Mouse (Mus musculus) heart, embryonic 16.5 days (tissue): ENCODE data around the gene Axl. TPM values are rescaled to one million over a fixed set of nuclear protein-coding genes. Genes with fewer than 3 reads are reported as not detected.

Experiments used
- ATAC-seq: fragments of 200-750 bp; cut with Nextera tagmentation; replicated peaks from 2 replicates; pipeline ENCODE4 v1.8.0; 2017; ENCODE audit warnings: moderate number of reproducible peaks; ENCODE audit not compliant: insufficient read depth, low FRiP score; ENCODE audit errors: extremely low read depth
- H3K27ac ChIP-seq: fragments of 300-500 bp; sonication (generic); 2 replicates; pipeline ENCODE4 v1.5.1; 2014; ENCODE audit warnings: mild to moderate bottlenecking, low read length, control low read depth, moderate library complexity
- H3K27me3 ChIP-seq: fragments of 300-500 bp; sonication (generic); 2 replicates; pipeline ENCODE4 v1.6.1; 2014; ENCODE audit warnings: low read length, mixed read lengths; ENCODE audit not compliant: control insufficient read depth, insufficient read depth
- H3K36me3 ChIP-seq: fragments of 300-500 bp; sonication (generic); 2 replicates; pipeline ENCODE4 v1.6.1; 2014; ENCODE audit not compliant: control insufficient read depth, insufficient read depth
- H3K4me1 ChIP-seq: fragments of 300-500 bp; sonication (generic); 2 replicates; pipeline ENCODE4 v1.6.1; 2014; ENCODE audit warnings: low read length, mixed read lengths; ENCODE audit not compliant: control insufficient read depth, insufficient read depth
- H3K4me2 ChIP-seq: fragments of 300-500 bp; sonication (generic); 2 replicates; pipeline ENCODE4 v1.6.1; 2014; ENCODE audit warnings: low read depth, mild to moderate bottlenecking, control low read depth, low read length
- H3K4me3 ChIP-seq: fragments of 300-500 bp; sonication (generic); 2 replicates; pipeline ENCODE4 v1.5.1; 2014; ENCODE audit warnings: mild to moderate bottlenecking, control low read depth, low read length
- H3K9ac ChIP-seq: fragments of 300-500 bp; sonication (generic); 2 replicates; pipeline ENCODE4 v1.6.1; 2014; ENCODE audit warnings: low read length, control low read depth
- H3K9me3 ChIP-seq: fragments of 300-500 bp; sonication (generic); replicated peaks from 2 replicates; pipeline ENCODE4 v1.6.1; 2016; ENCODE audit warnings: low read length; ENCODE audit not compliant: control insufficient read depth
- WGBS: fragments of 180-500 bp; shearing (Covaris S2); extraction: QIAGEN DNeasy Blood & Tissue Kit; methylation state at CpG from one replicate; pipeline ENCODE4 v1.1.7; 2014; 5-methylcytosine and 5-hydroxymethylcytosine counted together
- microRNA-seq: library from miRNA; unstranded; fragments of <30 nt; microRNA quantifications from one replicate; pipeline ENCODE4, GENCODE M21; 2017
- polyA plus RNA-seq: library from polyadenylated mRNA; unstranded; fragments of >200 nt; fragmentation: Nextera tagmentation; extraction: Ambion mirVana; gene quantifications from 2 replicates; pipeline ENCODE4 v1.2.1, GENCODE M21; 2015

Gene Axl
- polyA plus RNA-seq, 1 experiment from 2014 or later, result 44.5 TPM

- Histone ChIP-seq H3K4me1 (peaks cover 37% of the 10 kb centered on the region), H3K27ac (no peak overlapping the region), H3K9ac (no peak overlapping the region), H3K36me3 (peaks cover 38% of the 10 kb centered on the region), H3K4me2 (no peak overlapping the region), H3K27me3 (no peaks in the 10 kb centered on the region), H3K9me3 (no peaks in the 10 kb centered on the region), H3K4me3 (no peak overlapping the region)
- WGBS, result 85% methylated on average over 9 of the region's 9 CpGs
- no peak for ATAC-seq
Observed at GRCm38 (mm10) chr7:25712801-25713200, 75.7 kb downstream of the Axl start.

- WGBS, result 13% methylated on average over 7 of the region's 7 CpGs
- no peaks in the 10 kb centered on the region for H3K9me3 ChIP-seq
- H3K4me2 ChIP-seq, result no peak overlapping the region
- peak overlapping the region; percentile 58 for H3K27ac ChIP-seq
- 0 out of 2 replicates have a peak overlapping the region, but pooled peaks have one; percentile 41 for H3K9ac ChIP-seq
- ATAC-seq, result peak; percentile 11; the same call in 1 of the 2 replicates
- peaks cover 38% of the 10 kb centered on the region for H3K36me3 ChIP-seq
- no peak overlapping the region for H3K4me3 ChIP-seq
- no peaks in the 10 kb centered on the region for H3K27me3 ChIP-seq
- peaks cover 36% of the 10 kb centered on the region for H3K4me1 ChIP-seq
Observed at GRCm38 (mm10) chr7:25711731-25712197, 76.7 kb downstream of the Axl start.

DNA sequence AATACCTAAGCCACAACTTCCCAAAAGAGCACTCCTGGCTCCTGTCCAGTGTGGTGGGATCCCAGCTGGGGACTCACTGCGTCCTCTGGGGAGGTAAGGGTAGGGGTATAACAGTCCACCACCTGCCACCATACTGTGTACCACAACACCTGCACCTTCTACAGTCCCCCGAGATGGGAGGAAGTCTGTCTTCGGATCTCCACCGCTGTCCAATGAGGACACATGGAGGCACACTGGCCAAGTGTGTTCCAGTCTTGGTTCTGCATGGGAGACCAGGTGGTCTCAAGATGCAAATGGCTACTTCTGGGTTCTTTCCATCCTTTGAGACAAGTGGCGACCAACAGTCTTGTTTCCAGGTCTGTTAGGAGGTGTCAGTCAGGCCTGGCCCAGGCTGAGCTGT, 77.3 kb downstream of the Axl start:
- Histone ChIP-seq H3K9ac (no peak overlapping the region), H3K4me2 (no peak overlapping the region)

DNA sequence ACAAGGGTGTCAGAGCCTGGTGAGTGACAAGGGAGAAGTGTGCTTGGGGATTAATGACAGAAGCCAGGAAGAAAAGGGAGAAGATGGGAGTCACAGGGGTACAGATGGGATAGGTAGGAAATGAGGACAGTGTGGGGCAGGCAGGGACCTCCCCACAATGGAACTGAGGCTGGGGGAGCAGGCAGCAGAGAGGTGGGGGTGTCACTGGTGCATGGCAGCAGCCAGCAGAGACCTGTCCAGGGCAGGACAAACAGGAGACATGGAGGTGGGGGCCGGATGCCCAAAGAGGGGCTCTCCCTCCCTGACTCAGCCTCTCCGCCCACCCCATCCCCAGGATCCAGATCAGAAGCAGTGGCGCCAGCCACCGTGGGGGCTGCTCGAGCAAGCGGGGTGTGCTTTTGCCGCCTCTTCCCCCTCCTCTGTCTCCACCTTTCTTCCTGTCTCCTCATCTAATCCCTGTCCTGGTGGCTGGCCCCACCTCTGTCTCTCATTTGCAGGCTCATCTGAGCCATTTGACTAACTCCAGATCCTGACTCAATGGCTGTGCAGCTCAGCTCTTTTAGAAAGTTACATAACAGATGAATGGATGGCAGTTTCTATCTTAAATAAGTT, 77.9 kb downstream of the Axl start:
- ATAC-seq, result no peak; the same call in 1 of the 2 replicates
- H3K4me2 ChIP-seq, result peak overlapping the region; percentile 56

More for the DNA sequence above, 77.3 kb downstream of the Axl start:
- Histone ChIP-seq H3K4me3 (no peak overlapping the region), H3K27me3 (no peaks in the 10 kb centered on the region), H3K9me3 (no peaks in the 10 kb centered on the region), H3K36me3 (peaks cover 37% of the 10 kb centered on the region), H3K4me1 (peaks cover 41% of the 10 kb centered on the region), H3K27ac (peak overlapping the region; percentile 58)
- no peak for ATAC-seq
- WGBS, result 52% methylated on average over 5 of the region's 5 CpGs

DNA sequence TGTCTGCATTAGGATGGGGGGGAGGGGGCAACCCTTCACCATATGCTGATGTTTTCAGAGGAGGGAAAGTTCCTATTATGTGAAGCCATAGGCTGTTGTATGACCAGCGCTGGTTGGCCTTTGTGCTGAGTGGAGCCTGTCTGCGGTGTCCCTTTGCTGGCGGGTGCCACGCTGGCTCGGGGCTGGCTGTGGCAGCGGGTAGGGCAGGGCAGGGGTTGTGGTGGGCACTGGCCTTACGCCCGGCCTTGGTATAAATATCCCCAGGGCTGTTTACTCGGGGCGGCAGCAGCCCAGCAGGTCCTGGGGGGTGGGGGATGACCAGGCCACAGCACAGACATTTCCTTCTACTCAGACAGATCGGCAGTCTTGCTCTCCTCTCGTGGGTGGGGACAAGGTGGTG, 78.5 kb downstream of the Axl start:
- H3K4me1 ChIP-seq, result peaks cover 51% of the 10 kb centered on the region
- peak overlapping the region; percentile 16 for H3K4me3 ChIP-seq
- H3K9ac ChIP-seq, result peak overlapping the region; percentile 68
- H3K4me2 ChIP-seq, result peak overlapping the region; percentile 56
- H3K9me3 ChIP-seq, result no peaks in the 10 kb centered on the region
- WGBS, result 13% methylated on average over 12 of the region's 12 CpGs
- H3K27me3 ChIP-seq, result no peaks in the 10 kb centered on the region
- ATAC-seq, result peak; percentile 32; the same call in 1 of the 2 replicates
- peak overlapping the region; percentile 62 for H3K27ac ChIP-seq
- peaks cover 26% of the 10 kb centered on the region for H3K36me3 ChIP-seq

More for the DNA sequence above, 77.9 kb downstream of the Axl start:
- H3K27ac ChIP-seq, result peak overlapping the region; percentile 62
- H3K9me3 ChIP-seq, result no peaks in the 10 kb centered on the region
- peaks cover 46% of the 10 kb centered on the region for H3K4me1 ChIP-seq
- H3K36me3 ChIP-seq, result peaks cover 33% of the 10 kb centered on the region
- WGBS, result 7% methylated on average over 7 of the region's 7 CpGs
- H3K27me3 ChIP-seq, result no peaks in the 10 kb centered on the region
- H3K9ac ChIP-seq, result peak overlapping the region; percentile 68
- H3K4me3 ChIP-seq, result peak overlapping the region; percentile 16; the same call in 1 of the 2 replicates

DNA sequence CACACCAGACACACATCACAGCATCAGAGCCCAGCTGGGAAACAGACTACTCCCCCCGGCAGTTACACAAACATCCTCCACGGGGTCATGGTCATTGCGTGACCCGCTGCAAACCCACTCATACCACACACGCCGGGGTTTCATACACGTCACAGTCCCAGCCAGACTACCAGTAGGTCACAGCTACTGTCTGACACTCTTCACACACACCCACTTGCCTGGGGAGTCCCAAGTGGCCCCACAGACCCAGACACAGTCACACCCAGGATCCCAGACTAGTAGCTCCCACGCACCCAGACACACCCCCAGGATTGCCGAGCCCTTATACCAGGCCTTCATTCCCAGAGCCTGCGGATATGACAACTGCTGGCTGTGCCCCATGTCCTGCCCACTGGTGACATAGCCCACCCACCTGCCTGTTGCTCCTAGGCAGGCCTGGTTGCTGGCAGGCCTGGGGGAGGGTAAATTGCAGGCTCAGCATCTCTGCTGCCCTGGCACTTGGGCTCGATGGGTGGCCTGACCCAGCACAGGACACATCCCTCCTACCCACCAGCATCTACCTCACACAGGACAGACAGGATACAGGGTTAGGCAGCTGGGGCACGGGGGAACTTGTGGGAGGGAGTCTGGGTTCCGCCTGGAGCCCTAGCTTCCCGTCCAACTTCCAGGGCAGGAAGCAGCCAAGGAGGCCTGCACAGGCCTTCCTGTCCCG, 80.8 kb downstream of the Axl start:
- H3K4me3 ChIP-seq, result no peak overlapping the region
- no peaks in the 10 kb centered on the region for H3K27me3 ChIP-seq
- peak overlapping the region; percentile 83 for H3K27ac ChIP-seq
- peaks cover 5% of the 10 kb centered on the region for H3K36me3 ChIP-seq
- H3K4me2 ChIP-seq, result no peak overlapping the region
- peak; percentile 24 for ATAC-seq
- no peaks in the 10 kb centered on the region for H3K9me3 ChIP-seq
- WGBS, result 44% methylated on average over 15 of the region's 15 CpGs
- H3K9ac ChIP-seq, result 0 out of 2 replicates have a peak overlapping the region, but pooled peaks have one; percentile 17
- peaks cover 65% of the 10 kb centered on the region for H3K4me1 ChIP-seq

Small RNA genes lying within 50 kb of the gene (microRNA-seq; reads per million reads assigned to microRNA genes)
- gene Gm24865, result not detected

Other genes starting within 250 kb of the Axl start
- not detected in 2 replicates for gene Ceacam2, start 248.8 kb downstream of the Axl start, polyA plus RNA-seq
- 0.21 TPM in 1 of 2 replicates, not detected in the other for gene Erich4, start 172.8 kb downstream of the Axl start, polyA plus RNA-seq
- 58.6 and 63.6 TPM in 2 replicates for gene Dmac2, start 169.3 kb downstream of the Axl start, polyA plus RNA-seq
- 9.0 and 9.1 TPM in 2 replicates for gene B3gnt8, start 162.1 kb downstream of the Axl start, polyA plus RNA-seq
- 72.1 and 74.4 TPM in 2 replicates for gene Bckdha, start 129.7 kb downstream of the Axl start, polyA plus RNA-seq
- 42.5 and 44.6 TPM in 2 replicates for gene Exosc5, start 129.5 kb downstream of the Axl start, polyA plus RNA-seq
- gene Tmem91, start 113.5 kb downstream of the Axl start, polyA plus RNA-seq, result 2.1 and 2.2 TPM in 2 replicates
- 30.3 and 32.0 TPM in 2 replicates for gene B9d2, start 107.9 kb downstream of the Axl start, polyA plus RNA-seq
- gene Tgfb1, start 101.7 kb downstream of the Axl start, polyA plus RNA-seq, result 3.6 and 3.8 TPM in 2 replicates
- 19.9 and 23.0 TPM in 2 replicates for gene Ccdc97, start 69.6 kb downstream of the Axl start, polyA plus RNA-seq
- gene Hnrnpul1, start 33.9 kb downstream of the Axl start, polyA plus RNA-seq, result 32.3 and 34.4 TPM in 2 replicates
- gene Cyp2s1, start 28.2 kb upstream of the Axl start, polyA plus RNA-seq, result 5.4 and 5.8 TPM in 2 replicates
- gene Cyp2b10, start 108.9 kb upstream of the Axl start, polyA plus RNA-seq, result 0.12 TPM in 1 of 2 replicates, not detected in the other